Mouse (Mus musculus) NIH3T3 (cell line): Measurements from ENCODE around the gene Celf2.

Experiments used
- DNase-seq: peaks from one replicate; pipeline ENCODE4 v3.0.0-alpha.2; 2012; ENCODE audit warnings: low read depth

The Celf2 gene

DNA sequence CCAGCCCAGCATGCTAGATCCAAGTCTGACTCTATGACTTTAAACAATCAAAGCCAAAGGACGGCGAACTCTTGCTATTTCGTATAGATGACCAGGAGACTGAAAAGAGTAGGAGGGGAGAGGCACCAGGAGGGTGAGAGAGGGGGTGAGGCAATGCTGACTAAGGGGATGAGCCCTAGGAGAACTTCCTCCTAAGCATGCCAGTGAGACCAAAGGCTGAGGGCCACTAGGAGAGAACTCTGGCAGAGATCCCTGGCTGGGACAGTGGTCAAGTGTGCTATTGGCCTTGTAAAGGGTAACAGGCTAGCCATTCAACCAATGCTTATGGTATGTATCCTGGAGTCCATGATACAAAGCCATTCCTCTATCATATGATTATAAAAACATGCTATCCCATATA lies 778.5 kb downstream of the Celf2 start:
- DNase-seq = no peak

DNA sequence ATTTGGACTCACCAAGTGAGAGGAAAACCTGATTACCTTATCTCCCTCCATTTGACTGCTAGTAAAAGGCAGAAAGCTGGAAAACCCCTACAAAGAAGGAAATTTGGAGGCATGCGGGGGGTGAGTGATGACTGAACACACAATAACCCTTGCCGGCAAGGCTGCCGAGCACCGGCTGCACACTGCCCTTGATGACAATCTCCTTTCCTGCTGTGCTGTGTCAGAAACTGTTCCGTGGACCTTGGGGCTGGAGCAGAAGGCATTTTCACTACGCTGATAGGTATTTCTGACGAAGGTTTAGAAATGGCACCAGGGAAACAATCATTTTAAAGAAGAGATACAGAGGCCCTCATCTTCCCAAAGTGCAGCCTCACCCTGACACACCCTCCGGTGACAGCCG lies 779.4 kb downstream of the Celf2 start:
- DNase-seq = no peak

DNA sequence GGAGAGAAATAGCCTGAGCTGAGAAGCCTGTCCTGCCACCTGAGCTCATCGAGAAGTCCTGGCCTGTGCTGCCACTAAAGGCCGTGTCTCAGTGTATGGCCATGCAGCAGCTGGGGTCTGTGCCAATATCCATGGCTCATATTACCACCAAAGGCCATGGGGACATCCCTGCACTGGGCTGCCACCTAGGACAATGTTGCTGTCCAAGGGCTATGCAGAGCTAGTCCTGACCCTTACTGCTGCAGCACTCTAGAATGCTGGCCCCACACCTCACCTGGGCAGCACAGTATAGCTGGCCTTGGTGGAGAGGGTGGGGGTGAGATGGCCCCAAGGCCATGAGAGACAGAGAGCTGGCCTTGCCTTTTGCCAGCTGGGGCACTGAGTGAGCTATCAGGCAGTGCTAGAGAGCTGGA lies 780.5 kb downstream of the Celf2 start:
- no peak for DNase-seq

DNA sequence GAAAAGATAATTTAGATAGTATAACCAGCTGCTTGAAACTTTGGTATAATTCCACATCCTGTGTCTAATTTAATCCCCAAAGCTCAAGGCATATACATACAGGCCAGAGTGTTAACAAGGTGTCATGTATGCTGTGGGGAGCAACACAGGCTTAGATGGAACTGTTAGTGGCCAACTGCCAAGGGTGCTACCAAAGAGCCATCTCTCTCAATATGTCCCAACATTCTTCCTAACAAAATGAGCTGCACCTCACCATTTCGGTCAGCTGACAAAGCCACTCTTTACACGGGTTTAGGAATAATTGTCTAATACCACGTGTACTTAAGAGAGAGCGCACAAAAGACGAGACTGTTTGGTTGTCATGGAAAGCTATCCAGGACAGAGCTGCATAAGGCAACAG lies 782.0 kb downstream of the Celf2 start:
- DNase-seq = no peak

DNA sequence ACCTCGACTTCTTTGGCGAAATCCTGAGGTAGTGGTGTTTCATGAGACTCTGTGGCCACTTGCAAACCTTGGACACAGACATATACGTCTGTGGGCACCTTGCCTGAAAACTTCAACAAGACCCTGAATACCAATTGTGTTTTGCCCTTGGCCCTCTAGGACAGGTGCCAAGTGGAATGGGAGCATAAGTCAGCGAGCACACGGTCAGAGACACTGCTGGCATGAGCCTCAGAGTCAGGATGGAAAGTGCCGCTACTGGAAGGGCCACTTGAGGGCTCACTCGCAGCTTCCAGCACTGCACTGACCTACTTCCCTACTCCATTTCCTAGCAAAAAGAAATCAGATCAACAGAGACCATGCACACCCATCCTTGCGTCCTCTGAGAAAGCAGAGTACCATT lies 783.3 kb downstream of the Celf2 start:
- peak; percentile 68 for DNase-seq

DNA sequence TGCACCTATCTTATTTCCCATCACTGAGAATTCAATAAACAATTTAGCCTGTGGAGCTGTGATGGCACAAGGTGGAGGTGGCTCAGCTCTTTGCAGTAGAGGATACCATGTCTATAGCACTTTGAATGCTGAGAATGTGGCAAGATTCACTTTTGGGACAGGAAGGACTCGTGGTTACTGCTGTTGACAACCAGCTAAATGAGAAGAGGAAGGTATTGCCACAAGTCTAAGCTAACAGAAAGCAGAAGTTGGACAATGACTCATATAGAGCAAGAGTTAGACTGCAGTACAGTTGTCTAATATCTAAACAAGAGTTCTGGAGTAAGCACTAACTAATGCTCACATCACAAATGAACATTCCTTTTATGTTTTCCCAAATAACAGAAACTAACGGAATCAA lies 785.8 kb downstream of the Celf2 start:
- peak; percentile 30 for DNase-seq

DNA sequence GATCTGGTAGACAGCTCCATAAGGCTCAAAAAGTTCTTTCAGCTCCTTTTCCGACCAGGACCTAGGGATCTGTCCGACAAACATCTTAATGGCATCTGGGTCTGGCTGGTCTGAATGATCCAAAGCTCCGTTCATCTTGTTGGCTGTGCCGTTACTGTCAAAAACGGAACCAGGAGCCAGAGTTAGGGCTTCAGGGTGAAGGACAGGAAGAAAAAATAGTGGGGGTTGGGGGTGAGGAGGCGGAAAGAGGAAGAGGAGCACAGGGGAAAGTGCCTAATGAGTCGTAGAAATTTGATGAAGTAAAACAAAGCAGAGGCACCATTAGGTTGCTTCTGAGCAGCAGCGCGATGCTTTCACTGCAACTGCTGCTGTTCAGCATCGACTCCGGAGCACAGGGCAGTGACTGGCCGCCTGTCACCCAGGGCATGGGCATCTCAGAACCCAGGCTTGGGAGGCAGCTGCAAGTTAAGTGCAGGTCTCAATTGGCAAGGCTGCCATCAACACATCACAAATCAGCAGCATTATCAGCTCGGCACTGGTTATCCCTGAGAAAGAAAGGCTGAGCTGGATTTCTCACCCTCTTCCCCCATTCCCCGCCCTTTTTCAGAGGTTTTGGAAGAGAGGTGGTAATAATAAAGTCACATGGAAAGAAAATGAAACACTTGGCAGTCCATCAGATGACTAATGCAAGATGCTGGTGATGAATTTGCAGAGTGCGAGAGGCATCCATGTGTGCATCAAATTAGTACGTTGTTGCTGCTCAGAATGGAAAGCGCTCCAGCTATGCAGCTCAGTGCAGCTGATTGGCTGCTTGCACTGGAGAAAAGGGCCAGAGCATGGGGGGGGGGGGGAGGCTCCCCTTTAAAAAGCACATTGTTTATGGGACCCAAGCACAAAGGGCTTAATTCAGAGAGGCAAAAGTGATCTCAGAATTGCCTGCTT lies 787.6 kb downstream of the Celf2 start:
- DNase-seq = peak; percentile 94

DNA sequence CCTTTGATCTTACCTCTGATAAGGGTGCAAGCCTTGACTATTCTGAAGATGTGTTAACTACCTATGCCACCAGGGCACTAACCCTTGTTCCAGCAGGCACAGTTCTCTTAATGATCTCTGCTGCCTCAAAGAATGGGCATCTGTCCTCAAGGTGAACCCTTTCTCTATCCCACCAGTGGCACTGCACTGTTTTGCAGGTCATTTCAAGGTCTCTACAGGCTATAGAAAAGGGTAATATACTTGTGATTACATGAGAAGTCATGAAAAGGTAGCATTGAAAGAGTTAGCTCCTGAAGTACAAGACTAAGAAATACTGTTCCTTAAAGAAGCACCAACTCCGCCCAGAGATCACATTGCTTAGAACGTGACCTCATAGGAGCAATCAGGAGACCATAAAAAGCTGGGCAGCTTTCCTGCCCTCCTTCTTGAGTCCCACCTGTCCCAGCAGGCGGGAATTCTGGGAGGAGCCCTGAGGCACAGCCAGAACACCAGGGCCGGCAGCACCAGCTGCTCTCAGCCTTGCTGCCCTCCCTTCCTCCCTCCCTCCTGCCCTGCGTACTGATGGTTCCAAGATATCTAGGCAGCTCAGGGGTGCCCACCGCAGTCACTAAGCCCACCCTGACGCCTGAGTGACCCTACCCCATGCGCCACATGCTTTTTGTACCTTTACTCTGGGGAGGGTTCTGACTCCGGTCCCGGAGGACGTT lies 788.5 kb downstream of the Celf2 start:
- DNase-seq = peak; percentile 40

DNA sequence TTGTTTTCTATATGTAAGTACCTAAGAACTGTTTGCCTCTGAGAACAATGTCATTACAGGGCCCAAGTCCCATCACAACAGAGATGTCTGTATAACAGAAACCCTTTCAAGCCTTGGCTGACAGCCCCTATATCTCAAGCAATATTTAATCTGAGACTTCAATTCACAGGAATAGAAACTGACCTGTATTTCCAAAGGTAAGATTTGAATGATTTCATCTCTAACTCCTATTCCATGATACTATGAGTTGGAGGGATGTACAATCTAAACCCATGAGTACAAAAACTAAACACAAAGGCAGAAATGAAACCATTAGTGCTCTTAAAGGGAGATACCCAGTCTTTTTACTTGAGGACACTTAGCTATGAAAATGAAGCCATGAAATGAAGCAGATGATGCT lies 790.5 kb downstream of the Celf2 start:
- no peak for DNase-seq

DNA sequence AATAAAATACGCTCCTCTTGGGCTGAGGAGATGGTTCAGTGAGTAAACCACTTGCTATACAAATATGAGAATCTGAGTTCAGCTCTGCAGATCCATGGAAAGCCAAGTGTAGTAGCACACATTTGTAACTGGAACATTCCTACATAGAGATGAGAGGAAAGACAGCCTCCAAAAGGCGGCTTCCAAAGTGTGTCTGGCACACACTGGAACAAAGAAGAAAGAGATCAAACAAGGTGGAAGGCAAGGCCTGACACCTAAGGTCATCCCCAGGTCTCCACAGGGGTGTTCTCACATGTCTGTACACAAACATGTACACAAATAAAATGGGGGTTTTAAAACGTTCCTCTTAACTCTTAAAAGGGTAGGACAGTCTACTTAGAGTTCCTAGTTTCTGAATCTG lies 791.4 kb downstream of the Celf2 start:
- no peak for DNase-seq

DNA sequence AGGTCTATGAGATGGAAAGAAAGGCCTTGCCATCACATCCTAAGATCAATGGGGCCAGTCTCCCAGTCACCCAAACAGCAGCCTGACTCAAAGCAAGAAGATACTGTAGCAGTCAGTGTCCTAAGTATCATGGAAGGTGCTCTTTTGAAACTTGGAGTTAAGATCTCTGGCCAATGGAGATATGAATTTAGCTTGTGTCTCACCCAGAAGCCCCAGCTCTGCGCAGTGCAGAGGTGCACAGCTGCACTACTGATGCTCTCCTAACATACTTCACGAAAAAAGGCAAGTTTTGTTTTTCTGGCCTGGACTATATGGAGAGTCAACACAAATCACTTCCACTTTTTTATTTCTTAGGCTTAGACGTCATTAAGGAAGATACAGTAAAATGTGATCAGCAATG lies 793.8 kb downstream of the Celf2 start:
- no peak for DNase-seq

DNA sequence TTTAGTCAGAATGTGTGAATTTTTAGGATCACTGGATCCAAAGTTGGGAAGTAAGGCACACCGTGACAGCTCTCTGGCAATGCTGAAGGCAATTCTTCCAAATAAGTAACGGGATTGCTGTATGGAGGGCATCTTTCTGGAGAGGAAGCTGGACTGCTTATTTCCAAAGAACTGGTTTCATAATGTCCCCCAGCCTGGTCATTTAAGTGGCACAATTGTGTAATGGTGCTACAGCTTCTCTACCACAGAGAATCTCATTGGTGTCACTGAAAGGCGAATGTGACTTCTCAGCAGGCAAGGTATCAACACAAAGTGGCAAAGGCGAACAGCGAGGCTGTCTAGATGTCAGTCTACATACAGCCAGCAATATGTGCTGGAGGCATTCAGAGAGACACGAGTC lies 795.8 kb downstream of the Celf2 start:
- no peak for DNase-seq

DNA sequence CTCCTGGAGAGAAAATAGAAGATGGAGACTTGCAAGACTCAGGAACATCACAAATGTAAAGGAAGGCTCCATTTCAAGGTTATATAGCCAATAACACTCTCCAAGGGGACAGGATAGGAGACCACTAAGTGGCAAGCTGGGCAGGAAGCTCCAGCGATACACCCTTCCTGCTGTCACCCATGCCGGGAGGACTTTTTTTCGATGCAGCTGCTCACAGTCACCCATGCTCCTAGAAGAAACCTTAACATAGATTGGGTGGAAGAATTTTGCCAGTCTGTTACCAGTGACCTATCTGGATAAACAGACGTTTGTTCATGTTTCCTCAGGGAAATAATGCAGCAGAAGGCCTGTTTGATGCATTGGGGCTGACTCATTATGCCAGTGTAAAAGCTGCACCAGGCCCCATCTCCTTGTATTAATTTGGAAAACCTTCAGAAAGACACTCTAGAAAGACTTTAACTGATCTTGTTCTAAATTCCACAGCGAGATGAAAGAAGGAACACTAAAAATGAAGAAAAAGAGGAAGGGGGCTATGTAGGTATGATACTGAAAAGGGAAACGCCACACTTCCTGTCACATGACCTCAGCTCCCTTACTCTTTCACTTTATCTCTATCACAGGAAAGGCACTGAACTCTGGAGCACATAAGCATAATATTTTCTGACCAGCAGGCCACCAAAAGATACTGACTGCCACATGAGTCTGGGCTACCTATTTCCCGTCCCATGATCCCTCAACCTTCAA lies 798.5 kb downstream of the Celf2 start:
- no peak for DNase-seq

DNA sequence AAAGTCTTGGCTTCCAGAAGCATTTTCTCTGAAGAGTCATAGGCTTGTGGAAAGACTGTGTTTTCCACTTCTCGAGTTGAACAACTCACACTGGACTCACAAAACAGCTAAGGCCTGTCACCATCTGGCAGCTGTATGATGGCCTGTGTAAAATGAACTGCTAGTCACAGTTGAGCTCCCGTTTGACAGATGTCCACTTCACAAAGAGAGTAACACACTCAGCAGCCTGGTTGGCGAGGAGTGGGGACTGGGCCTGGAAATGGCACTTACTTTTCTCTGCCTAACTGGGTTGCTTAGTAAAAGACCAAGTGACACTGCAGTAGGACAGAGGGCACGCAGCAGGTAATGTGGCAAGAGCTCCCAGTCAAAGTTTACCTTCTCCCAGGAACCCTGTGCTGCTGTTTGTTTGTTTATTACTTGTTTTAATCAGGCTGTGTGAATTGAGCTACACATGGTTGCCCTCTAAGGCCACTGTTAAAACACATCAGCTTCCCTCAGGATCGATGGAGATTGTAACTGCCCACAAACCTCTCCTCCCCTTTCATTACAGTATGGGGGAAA lies 801.3 kb downstream of the Celf2 start:
- no peak for DNase-seq

DNA sequence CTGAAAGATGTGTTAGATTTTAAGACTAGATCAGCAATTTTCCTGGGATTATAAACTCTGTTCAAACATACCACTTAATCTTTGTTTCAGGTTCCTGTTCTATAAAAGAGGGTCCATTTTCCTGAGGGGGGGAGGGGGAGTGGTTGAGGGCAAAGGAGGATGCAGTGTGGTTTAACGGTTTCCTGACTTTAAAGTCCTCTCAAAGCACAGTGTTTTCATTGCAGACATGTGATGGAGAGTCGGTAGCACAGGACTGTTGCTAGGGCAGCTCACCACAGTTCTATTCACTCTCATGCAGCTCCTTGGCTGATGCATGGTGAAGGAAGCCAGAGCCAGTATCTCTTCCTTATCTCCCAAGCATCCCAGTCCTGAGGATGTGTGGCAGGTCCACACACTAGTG lies 802.1 kb downstream of the Celf2 start:
- no peak for DNase-seq

DNA sequence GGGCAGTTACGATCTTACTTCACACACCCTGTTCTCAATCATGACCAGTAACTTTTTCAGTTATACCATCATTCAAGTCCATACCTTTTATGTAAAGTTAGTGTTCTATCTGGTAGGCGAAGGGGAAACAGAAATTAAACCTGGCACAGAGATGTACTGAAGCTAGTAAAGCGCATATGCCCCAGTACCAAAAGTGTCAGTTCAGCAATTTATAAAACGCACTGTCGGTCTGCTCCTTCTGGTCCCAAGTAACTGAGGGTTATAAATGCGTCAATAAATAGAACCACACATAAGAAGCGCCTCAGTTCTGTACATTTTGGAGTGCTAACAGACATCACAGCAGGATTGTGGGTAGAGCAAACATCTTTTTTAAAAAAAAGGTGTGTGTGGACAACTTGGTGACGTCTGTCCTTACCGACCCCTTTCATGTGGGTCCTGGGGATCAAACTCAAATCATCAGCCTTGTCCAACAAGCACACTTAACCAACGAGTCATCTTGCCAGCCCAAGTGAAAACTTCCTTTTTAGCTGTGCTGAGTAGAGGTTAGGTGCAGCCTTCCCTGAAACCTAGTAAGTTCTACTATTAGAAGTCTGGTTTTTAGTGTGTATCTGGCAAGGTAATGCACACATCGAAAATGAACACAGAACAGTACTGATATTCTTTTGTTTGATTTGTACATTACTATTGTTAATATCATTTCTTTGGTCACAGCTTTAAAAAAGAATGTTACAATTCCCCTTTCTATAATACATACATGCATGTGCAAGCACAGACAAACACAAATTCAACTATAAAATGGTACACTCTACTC lies 803.2 kb downstream of the Celf2 start:
- DNase-seq = no peak

DNA sequence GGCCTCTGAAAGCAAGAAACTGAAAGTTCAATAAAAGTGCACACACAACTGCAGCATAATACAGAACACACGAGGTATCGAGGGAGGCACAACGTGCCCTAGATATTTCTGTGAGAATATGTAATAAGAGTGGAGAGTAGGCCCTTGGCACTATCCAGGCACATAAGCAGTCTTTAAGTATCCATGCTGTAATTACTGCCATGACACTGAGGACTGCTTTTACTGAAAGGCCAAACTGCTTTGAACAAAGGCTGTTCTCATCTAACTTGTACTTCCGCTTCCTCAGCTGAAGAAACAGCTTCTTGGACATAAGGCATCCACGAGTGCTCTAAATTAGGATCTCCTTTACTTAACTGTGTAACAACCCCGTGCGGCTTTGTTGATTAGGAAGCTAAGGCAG lies 803.9 kb downstream of the Celf2 start:
- no peak for DNase-seq

DNA sequence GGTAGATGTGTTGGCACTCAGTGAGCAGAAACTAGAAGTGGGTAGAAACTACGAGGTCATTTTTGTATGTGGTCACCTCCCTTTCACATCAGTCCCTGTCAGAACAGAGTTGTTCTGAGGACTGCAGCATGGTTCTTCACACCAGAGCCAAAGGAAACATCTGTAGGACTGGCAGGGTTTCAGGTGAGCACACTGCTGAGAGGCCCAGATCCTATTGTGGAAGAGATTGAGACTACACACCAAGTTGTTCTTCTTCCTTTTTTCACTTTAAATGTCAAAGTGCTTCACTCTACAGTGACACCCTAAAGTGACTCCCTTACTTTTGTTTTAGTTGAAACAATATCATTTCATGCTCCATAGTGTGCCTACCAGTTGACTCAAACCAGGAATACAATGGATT lies 804.6 kb downstream of the Celf2 start:
- DNase-seq = no peak

DNA sequence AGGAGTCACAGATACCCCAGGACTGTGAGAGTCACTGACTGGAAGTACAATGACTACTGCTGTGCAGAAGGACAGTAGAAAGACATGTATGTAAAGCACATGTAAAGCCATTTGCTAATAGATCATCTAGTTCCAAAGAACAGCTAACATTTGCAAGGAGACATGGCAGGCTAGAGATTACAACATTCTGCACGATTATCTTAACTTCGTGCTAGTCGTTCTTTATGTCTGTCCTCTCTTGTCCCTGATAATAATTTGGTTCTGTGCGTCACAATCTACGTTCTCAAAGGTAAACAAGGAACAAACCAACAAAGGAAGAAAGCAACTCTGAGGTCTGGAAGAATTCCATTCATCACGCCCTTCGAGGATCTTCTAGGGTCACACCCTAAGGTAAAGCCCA lies 805.0 kb downstream of the Celf2 start:
- no peak for DNase-seq

DNA sequence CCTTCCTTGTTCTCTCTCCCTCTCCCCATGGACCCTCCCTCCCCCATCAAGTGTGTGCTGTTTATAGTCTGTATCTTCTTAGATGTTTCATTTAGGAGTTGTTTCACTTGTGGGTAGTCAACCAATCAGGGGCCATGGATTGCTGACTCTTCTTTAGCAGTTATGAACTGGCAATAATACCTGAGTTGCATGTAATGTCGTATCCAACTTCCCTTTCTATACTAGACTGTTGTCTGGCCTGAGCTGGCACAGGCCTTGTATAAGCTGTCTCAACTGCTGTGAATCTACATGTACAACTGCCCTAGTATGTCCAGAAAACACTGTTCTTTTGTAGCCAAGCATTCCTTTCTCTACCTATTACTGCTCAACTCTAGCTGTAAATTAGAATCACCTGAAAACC lies 813.0 kb downstream of the Celf2 start:
- DNase-seq = no peak

DNA sequence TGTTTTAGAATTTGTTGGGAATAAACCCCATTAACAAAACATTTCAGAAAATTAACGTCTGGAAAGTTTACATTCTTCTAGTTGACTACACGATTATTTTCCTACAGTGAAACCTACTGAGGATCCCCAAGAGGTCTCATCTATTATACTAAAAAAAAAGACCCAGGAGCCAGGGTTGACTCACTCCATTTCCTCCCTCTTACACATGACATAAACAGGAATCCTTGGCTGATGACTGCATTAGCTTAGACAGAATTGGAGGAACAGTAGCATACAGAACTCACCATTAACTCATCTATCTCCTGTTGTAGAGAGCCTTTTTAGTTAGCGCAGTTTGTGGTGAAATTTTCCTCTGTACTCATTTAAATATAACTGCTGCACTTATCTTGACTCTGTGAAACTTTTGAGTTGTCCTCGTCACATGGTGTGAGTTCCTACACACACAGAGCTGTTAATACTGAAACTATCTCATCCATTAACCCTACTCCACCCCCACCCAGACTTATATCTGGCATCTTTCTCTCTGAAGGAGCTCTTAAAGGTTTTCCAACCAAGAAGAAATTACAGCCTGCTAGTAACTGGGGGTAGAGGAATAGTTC lies 813.9 kb downstream of the Celf2 start:
- DNase-seq = peak; percentile 52
